Mouse (Mus musculus): ENCODE results near the gene Nudcd3. TPM values are rescaled to one million over a fixed set of nuclear protein-coding genes. Genes with fewer than 3 reads are reported as not detected.

Gene Nudcd3
- total and polyA plus RNA-seq, 3 experiments, result 33.3 to 50.5 TPM; not detected in 1

- peaks cover 5 to 6% of the 10 kb centered on the region in 2 experiments for H3K27me3 ChIP-seq (ENCODE audit: control insufficient read depth in 1 of 2, insufficient read depth in 2 of 2, low read length in 2 of 2)
- no peak overlapping the region for H3K4me3 ChIP-seq (ENCODE audit: control insufficient read depth in 1 of 2, insufficient read depth in 1 of 2, low read depth in 2 of 2, low read length in 2 of 2)
- TF ChIP-seq ETS1 (IDR thresholded peaks at IDR 0.05; ENCODE audit: low read depth, low read length) (no peak), GATA1 (IDR thresholded peaks at IDR 0.05; ENCODE audit: low read depth, low read length) (no peak), POLR2AphosphoS5 (IDR thresholded peaks at IDR 0.05; ENCODE audit: borderline replicate concordance, low read depth, low read length) (no peak), NELFE (IDR thresholded peaks at IDR 0.05; ENCODE audit: low read depth, low read length) (no peak)
- no peaks in the 10 kb centered on the region for H3K36me3 ChIP-seq (ENCODE audit: control insufficient read depth in 1 of 2, insufficient read depth in 2 of 2, low read length in 2 of 2)
- H3K9ac ChIP-seq (ENCODE audit: control insufficient read depth, low read depth, low read length, poor library complexity, severe bottlenecking), result no peak overlapping the region
- no peaks in the 10 kb centered on the region for H3K4me1 ChIP-seq (ENCODE audit: control insufficient read depth in 1 of 2, insufficient read depth in 2 of 2, low read length in 2 of 2)
- H3K27ac ChIP-seq (ENCODE audit: control insufficient read depth, low read depth, low read length), result no peak overlapping the region
- no peaks in the 10 kb centered on the region for H3K9me3 ChIP-seq (replicated peaks; ENCODE audit: insufficient read depth, low read length)
- no peaks in the 10 kb centered on the region for H3K79me2 ChIP-seq (ENCODE audit: control insufficient read depth, insufficient read depth, low read length, poor library complexity)
- DNase-seq (ENCODE audit: low read depth, low spot score), result no peak
Observed at GRCm38 (mm10) chr11:6086991-6087390, 113.2 kb downstream of the Nudcd3 start.

GRCm38 (mm10) chr11:6078737-6079136 lies 121.5 kb downstream of the Nudcd3 start:
- Histone ChIP-seq H3K4me1 (ENCODE audit: control insufficient read depth in 1 of 2, insufficient read depth in 2 of 2, low read length in 2 of 2) (no peaks in the 10 kb centered on the region), H3K9me3 (replicated peaks; ENCODE audit: insufficient read depth, low read length) (no peaks in the 10 kb centered on the region), H3K27me3 (ENCODE audit: control insufficient read depth in 1 of 2, insufficient read depth in 2 of 2, low read length in 2 of 2) (peaks cover 8 to 13% of the 10 kb centered on the region in 2 experiments), H3K79me2 (ENCODE audit: control insufficient read depth, insufficient read depth, low read length, poor library complexity) (no peaks in the 10 kb centered on the region), H3K9ac (ENCODE audit: control insufficient read depth, low read depth, low read length, poor library complexity, severe bottlenecking) (no peak overlapping the region), H3K36me3 (ENCODE audit: control insufficient read depth in 1 of 2, insufficient read depth in 2 of 2, low read length in 2 of 2) (no peaks in the 10 kb centered on the region), H3K4me3 (ENCODE audit: control insufficient read depth in 1 of 2, insufficient read depth in 1 of 2, low read depth in 2 of 2, low read length in 2 of 2) (no peak overlapping the region), H3K27ac (ENCODE audit: control insufficient read depth, low read depth, low read length) (no peak overlapping the region)
- TF ChIP-seq TAL1 (IDR thresholded peaks at IDR 0.05; ENCODE audit: low read length) (no peak), POLR2AphosphoS5 (IDR thresholded peaks at IDR 0.05; ENCODE audit: borderline replicate concordance, low read depth, low read length) (no peak), UBTF (IDR thresholded peaks at IDR 0.05; ENCODE audit: borderline replicate concordance, insufficient read depth, low read depth, low read length) (no peak), MAX (IDR thresholded peaks at IDR 0.05; ENCODE audit: low read length) (no peak), CTCF (IDR thresholded peaks at IDR 0.05 in 2 of 3, conservative IDR thresholded peaks at IDR 0.05 in 1 of 3; ENCODE audit: control insufficient read depth in 1 of 3, insufficient read depth in 1 of 3, low read depth in 2 of 3, low read length in 3 of 3, poor library complexity in 1 of 3, severe bottlenecking in 1 of 3) (no peak), TBP (IDR thresholded peaks at IDR 0.05; ENCODE audit: low read depth, low read length) (no peak), CHD2 (IDR thresholded peaks at IDR 0.05; ENCODE audit: low read length) (no peak), USF1 (IDR thresholded peaks at IDR 0.05; ENCODE audit: low read depth, low read length) (no peak), SIN3A (IDR thresholded peaks at IDR 0.05; ENCODE audit: low read length) (no peak), GABPA (IDR thresholded peaks at IDR 0.05; ENCODE audit: low read depth, low read length) (no peak), ZC3H11A (IDR thresholded peaks at IDR 0.05; ENCODE audit: low read depth, low read length) (no peak), HCFC1 (IDR thresholded peaks at IDR 0.05; ENCODE audit: low read depth, low read length) (no peak), ZKSCAN1 (IDR thresholded peaks at IDR 0.05; ENCODE audit: low read depth, low read length) (no peak), ZNF384 (IDR thresholded peaks at IDR 0.05; ENCODE audit: low read depth, low read length) (no peak), JUND (IDR thresholded peaks at IDR 0.05; ENCODE audit: low read depth, low read length) (no peak), TCF12 (IDR thresholded peaks at IDR 0.05; ENCODE audit: low read depth, low read length) (no peak)
- DNase-seq (ENCODE audit: low read depth, low spot score), result no peak

All from MEL (cell line).